Mouse (Mus musculus) brown adipose tissue, adult 24 weeks (tissue): Measurements from ENCODE around the gene Mink1. TPM values are rescaled to one million over a fixed set of nuclear protein-coding genes. Genes with fewer than 3 reads are reported as not detected.
"Not testable (repeated sequence)": the region's sequence is repeated elsewhere in the genome, so short reads cannot be mapped to it uniquely, and the experiment has no call there.

Source experiments
- H3K27ac ChIP-seq: fragments of 200-500 bp; replicated peaks from 2 replicates; pipeline ENCODE4 v1.5.1; 2012; ENCODE audit warnings: low read depth, mild to moderate bottlenecking, low read length
- H3K4me1 ChIP-seq: fragments of 200-500 bp; 2 replicates; pipeline ENCODE4 v1.6.1; 2012; ENCODE audit warnings: low read length, mixed read lengths; ENCODE audit not compliant: control insufficient read depth, insufficient read depth, insufficient read length
- H3K4me3 ChIP-seq: fragments of 200-500 bp; 2 replicates; pipeline ENCODE4 v1.5.1; 2012; ENCODE audit warnings: low read depth, mild to moderate bottlenecking, low read length, moderate library complexity; ENCODE audit not compliant: insufficient read depth
- polyA plus RNA-seq: library from polyadenylated mRNA; stranded (reverse); fragments of >200 nt; gene quantifications from 2 replicates; pipeline ENCODE4 v1.2.4, GENCODE M21; 2012; ENCODE audit not compliant: missing spikeins, insufficient read depth, insufficient read length

Gene Mink1
- polyA plus RNA-seq, 1 experiment: 18.5 TPM

- Histone ChIP-seq H3K4me3 (peak overlapping the region; percentile 71), H3K27ac (peak overlapping the region; percentile 60), H3K4me1 (peaks cover 5% of the 10 kb centered on the region)
Measured at GRCm38 (mm10) chr11:70539423-70539822, 23.3 kb upstream of the Mink1 start.

- Histone ChIP-seq H3K4me3 (peak within 1 kb of the TSS; percentile 71), H3K27ac (peak within 1 kb of the TSS; percentile 60), H3K4me1 (peaks cover 5% of the 10 kb centered on the region)
Measured at GRCm38 (mm10) chr11:70539877-70540587, 22.6 kb upstream of the Mink1 start, which contains the start of gene Pld2. Gene Pld2 (plus strand): TSS chr11:70540064.

DNA sequence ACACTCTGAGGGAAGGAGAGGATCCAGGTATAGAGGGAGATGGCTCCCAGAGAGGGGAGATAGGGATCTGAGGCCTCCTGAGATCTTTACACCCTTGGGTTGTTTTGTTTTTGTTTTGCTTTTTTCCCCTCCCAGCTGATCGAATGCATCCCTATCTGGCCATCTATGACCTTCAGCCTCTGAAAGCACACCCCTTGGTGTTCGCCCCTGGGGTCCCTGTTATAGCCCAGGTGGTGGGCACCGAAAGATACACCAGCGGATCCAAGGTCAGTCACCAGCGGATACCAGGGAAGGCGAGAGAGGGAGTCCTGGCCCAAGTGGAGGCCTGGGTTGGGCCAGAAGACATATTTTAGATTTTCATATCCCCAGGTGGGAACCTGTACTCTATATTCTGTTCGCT is 21.8 kb upstream of the Mink1 start:
- H3K4me3 ChIP-seq: peak overlapping the region; percentile 71
- no peak overlapping the region for H3K27ac ChIP-seq

DNA sequence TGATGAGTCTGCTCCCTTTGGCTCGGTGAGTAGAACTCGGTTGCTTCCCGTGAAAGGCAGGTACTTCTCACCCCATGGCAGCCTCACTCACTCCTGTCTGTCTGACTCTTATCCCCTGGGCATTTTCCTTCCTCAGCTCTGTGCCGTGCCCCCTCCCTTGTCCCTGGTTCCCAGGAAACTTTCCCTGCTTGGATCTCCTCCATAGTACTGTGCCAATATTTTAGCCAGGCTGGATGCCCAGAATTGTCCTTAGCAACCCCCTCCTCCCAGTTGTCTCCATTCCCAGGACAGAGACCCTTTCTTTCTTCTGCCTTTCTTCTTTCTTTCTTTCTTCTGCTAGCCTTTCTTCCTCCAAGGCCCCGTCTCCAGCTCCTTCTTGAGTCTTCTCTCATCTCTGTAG is 21.3 kb upstream of the Mink1 start:
- Histone ChIP-seq H3K27ac (no peak overlapping the region), H3K4me1 (peaks cover 5% of the 10 kb centered on the region), H3K4me3 (peak overlapping the region; percentile 71)

More for the DNA sequence above, 21.8 kb upstream of the Mink1 start:
- peaks cover 5% of the 10 kb centered on the region for H3K4me1 ChIP-seq

DNA sequence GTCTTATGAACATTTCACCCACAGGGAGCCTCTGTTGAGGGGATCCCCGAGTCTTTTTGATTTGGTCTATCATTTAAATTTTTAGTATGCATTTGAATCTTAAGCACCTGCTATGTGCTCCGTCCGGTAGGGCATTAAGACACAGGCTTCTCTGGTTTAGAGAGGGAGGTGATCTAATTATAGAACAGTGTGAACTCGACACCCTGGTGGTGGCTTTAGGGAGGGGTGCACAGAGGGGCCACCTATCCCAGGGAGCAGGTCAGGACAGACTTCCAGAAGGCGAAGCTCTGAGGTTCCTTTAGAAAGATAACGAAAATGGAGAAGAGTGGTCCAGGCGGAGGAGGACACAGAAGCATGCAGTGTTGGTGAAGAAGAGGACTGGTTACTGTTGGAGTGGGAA is 18.2 kb upstream of the Mink1 start:
- Histone ChIP-seq H3K27ac (no peak overlapping the region), H3K4me3 (no peak overlapping the region), H3K4me1 (peaks cover 3% of the 10 kb centered on the region)

DNA sequence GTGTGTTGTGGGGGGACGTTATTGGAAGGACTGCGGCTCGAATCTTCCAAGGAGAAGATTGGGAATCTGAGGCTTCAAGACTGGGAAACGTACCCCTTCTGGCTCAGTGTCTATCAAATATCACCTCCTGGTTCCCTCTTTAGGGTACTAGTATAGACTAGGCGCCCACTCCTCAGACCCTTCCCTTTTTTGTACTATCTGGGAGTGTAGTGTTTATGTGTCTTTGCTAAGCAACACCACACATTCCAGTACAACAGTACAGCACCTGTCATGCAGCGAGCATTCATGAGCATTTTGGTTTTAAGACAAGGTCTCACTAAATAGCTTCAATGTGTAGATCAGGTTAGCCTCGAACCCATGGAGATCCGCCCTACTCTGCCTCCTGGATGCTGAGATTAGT is 11.2 kb upstream of the Mink1 start:
- H3K4me1 ChIP-seq: no peaks in the 10 kb centered on the region
- no peak overlapping the region for H3K4me3 ChIP-seq
- no peak overlapping the region for H3K27ac ChIP-seq

- H3K4me3 ChIP-seq: no peak overlapping the region
Measured at GRCm38 (mm10) chr11:70553940-70554339, 8.7 kb upstream of the Mink1 start.

DNA sequence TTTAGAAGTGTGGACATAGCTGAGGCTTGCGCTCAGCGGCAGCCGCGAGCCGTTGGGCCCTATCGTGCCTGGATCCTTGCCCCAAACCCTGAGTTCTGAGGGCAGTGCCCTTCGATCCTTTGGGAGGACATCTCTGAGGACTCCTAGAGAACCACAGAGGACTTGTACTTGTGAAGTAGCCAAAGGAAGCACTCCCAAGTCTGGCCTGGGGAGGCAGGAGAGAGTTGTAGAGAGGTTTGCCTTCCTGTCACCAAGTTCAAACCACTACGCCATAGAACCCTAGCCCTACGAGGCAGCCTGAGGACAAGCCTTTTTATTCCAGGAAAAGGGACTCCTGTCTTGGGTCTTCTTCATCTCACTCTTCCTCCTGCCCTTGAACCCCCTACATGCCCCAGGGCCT is 5.1 kb upstream of the Mink1 start:
- Histone ChIP-seq H3K4me3 (no peak overlapping the region), H3K27ac (no peak overlapping the region), H3K4me1 (no peaks in the 10 kb centered on the region)

More at GRCm38 (mm10) chr11:70553940-70554339, 8.7 kb upstream of the Mink1 start:
- Histone ChIP-seq H3K4me1 (no peaks in the 10 kb centered on the region), H3K27ac (no peak overlapping the region)

DNA sequence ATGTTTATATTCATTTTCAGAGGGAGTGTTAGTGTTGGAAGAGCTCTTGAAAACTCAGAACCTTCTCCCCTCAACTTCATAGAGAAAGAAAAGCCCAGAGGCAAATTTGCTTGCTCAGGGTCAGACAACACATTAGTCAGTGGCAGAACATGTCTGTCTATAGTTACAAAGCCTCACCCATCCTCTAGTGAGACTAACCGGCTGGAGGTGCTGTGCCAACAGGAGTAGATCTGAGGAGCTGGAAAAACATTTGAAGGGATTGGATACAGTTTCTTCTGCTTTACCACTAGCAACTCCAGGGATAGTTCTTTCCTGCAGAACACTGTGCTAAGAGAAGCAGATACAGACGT is 769 bp upstream of the Mink1 start:
- peak overlapping the region; percentile 94; the same call in 1 of the 2 replicates for H3K4me3 ChIP-seq
- H3K27ac ChIP-seq: no peak overlapping the region
- peaks cover 4% of the 10 kb centered on the region; the same call in 1 of the 2 replicates for H3K4me1 ChIP-seq

- peak overlapping the region; percentile 21; the same call in 1 of the 2 replicates for H3K27ac ChIP-seq
- H3K4me1 ChIP-seq: peaks cover 4% of the 10 kb centered on the region; the same call in 1 of the 2 replicates
- H3K4me3 ChIP-seq: peak overlapping the region; percentile 94
Measured at GRCm38 (mm10) chr11:70562995-70563469, 351 bp downstream of the Mink1 start.

- Histone ChIP-seq H3K4me3 (peak overlapping the region; percentile 94), H3K27ac (peak overlapping the region; percentile 21; the same call in 1 of the 2 replicates), H3K4me1 (peaks cover 4% of the 10 kb centered on the region; the same call in 1 of the 2 replicates)
Measured at GRCm38 (mm10) chr11:70563470-70564275, 992 bp downstream of the Mink1 start.

- Histone ChIP-seq H3K27ac (no peak overlapping the region), H3K4me1 (peaks cover 4% of the 10 kb centered on the region; the same call in 1 of the 2 replicates), H3K4me3 (peak overlapping the region; percentile 94; the same call in 1 of the 2 replicates)
Measured at GRCm38 (mm10) chr11:70564276-70564873, 1.7 kb downstream of the Mink1 start.

DNA sequence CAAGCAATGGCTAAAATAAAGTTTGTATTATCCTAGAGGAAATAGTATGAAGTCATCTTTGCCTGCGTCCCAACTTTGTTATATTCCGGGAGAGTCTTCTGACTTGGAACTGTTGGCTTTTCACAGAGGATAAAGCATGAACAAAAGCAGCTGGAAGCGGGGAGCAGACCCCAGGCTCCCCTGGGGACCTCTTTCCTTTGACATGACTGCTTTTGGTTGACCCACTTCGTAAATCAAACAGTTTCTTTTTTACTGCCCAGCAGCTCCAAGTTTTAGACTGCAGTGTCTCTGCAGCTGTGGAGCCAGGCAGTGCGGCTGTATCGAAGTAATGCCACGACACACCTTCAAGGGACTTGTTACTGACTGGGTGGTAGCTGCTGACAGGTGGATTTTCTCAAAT is 3.9 kb downstream of the Mink1 start:
- Histone ChIP-seq H3K4me3 (no peak overlapping the region), H3K4me1 (peaks cover 4% of the 10 kb centered on the region; the same call in 1 of the 2 replicates), H3K27ac (no peak overlapping the region)

DNA sequence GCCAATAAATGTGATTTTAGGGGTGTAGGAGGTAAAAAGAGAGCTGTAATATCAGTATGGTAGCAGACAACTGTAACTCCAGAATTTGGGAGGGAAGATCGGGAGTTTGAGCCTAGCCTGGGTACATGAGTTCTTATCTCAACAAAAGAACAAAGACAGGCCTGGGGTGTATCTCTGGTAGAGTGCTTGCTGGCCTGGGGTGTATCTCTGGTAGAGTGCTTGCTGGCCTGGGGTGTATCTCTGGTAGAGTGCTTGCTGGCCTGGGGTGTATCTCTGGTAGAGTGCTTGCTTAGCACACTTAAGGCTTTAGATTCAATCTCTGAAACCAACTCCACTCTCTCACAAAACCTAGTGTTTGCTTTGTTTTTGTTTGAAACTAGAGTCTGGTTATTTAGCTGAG is 7.9 kb downstream of the Mink1 start:
- not testable (repeated sequence) for H3K4me3 ChIP-seq, H3K27ac ChIP-seq, H3K4me1 ChIP-seq

DNA sequence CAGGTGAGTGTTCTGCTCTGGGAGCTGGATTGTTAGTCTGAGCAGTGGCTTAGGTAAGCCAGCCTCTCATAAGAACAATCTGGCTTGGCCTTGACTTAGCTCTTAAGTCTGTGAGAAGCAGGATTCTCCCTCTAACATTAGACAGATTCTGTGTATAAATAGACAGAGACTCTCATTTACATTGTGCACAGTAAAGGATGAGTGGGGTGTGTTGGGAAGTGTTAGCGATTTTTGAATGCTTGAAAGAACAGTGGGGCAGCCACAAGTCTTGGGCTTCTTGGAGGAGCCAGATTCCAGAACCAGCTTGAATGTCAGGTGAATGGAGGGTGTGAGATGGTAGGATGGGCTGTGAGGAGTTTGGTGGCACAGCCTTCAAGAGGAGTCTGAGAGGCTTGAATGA is 9.0 kb downstream of the Mink1 start:
- no peak overlapping the region for H3K4me3 ChIP-seq
- H3K27ac ChIP-seq: no peak overlapping the region
- no peaks in the 10 kb centered on the region; the same call in 1 of the 2 replicates for H3K4me1 ChIP-seq
